Mouse (Mus musculus) E14TG2a.4 (cell line): ENCODE measurements around the gene Adgrf1.

ENCODE experiments used
- CTCF ChIP-seq: conservative IDR thresholded peaks from 2 replicates; pipeline ENCODE4 v1.5.1; 2014; ENCODE audit warnings: low read length
- NANOG ChIP-seq: IDR thresholded peaks from 2 replicates; pipeline ENCODE4 v1.6.1; 2014; ENCODE audit warnings: borderline replicate concordance, low read length, mixed read lengths
- POU5F1 ChIP-seq: IDR thresholded peaks from 2 replicates; pipeline ENCODE4 v1.6.1; 2014; ENCODE audit warnings: low read length, borderline replicate concordance

DNA sequence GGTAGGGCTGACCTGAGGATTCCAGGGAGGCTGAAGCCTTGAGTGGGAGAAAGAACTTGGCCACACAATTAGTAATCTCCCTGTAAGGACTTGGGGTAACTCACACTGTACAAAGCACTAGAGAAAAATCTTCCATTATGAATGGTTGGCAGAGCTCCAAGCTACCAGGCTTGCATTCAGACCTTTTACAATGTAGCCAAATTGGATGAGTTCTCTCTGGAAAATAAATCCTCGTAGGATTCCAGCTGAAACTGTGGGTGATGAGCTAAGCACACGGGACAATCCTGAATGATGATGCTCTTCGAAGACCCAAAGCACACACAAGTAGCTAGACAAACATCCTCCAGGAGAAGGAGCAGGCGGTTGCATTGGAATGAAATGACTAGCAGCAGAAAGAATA, 7.1 kb downstream of the Adgrf1 start:
- no peak for TF ChIP-seq NANOG
- no peak for TF ChIP-seq CTCF
- no peak for TF ChIP-seq POU5F1
